Mouse (Mus musculus) hindbrain, postnatal 0 days (tissue): Measurements from ENCODE around the gene Pno1. TPM values are rescaled to one million over a fixed set of nuclear protein-coding genes. Genes with fewer than 3 reads are reported as not detected.

Source experiments
- ATAC-seq: fragments of 200-750 bp; cut with Nextera tagmentation; 2 replicates; pipeline ENCODE4 v1.8.0; 2017; ENCODE audit warnings: mild to moderate bottlenecking, moderate TSS enrichment, moderate library complexity
- DNase-seq: peaks from one replicate; pipeline ENCODE4 v3.0.0-alpha.2; 2015; ENCODE audit warnings: low spot score
- H3K27ac ChIP-seq: fragments of 300-500 bp; sonication (generic); 2 replicates; pipeline ENCODE4 v1.5.1; 2014; ENCODE audit warnings: mild to moderate bottlenecking
- H3K27me3 ChIP-seq: fragments of 300-500 bp; sonication (generic); 2 replicates; pipeline ENCODE4 v1.6.1; 2014; ENCODE audit warnings: low read length, mixed read lengths; ENCODE audit not compliant: insufficient read depth
- H3K36me3 ChIP-seq: fragments of 300-500 bp; sonication (generic); 2 replicates; pipeline ENCODE4 v1.6.1; 2014; ENCODE audit warnings: low read length, mixed read lengths; ENCODE audit not compliant: insufficient read depth
- H3K4me1 ChIP-seq: fragments of 300-500 bp; sonication (generic); 2 replicates; pipeline ENCODE4 v1.6.1; 2014; ENCODE audit warnings: antibody characterized with exemption, low read length, mixed read lengths; ENCODE audit not compliant: insufficient read depth
- H3K4me2 ChIP-seq: fragments of 300-500 bp; sonication (generic); 2 replicates; pipeline ENCODE4 v1.6.1; 2014; ENCODE audit warnings: low read depth, mild to moderate bottlenecking, low read length, moderate library complexity, mixed read lengths
- H3K4me3 ChIP-seq: fragments of 300-500 bp; sonication (generic); 2 replicates; pipeline ENCODE4 v1.5.1; 2014; ENCODE audit warnings: low read length
- H3K9ac ChIP-seq: fragments of 300-500 bp; sonication (generic); replicated peaks from 2 replicates; pipeline ENCODE4 v1.6.1; 2014; ENCODE audit warnings: mild to moderate bottlenecking, low read length, moderate library complexity, mixed read lengths
- H3K9me3 ChIP-seq: fragments of 300-500 bp; sonication (generic); 2 replicates; pipeline ENCODE4 v1.6.1; 2016; ENCODE audit warnings: low read length, mixed read lengths
- CTCF ChIP-seq: IDR thresholded peaks from 2 replicates; pipeline ENCODE4 v1.5.1; 2016; ENCODE audit warnings: antibody characterized with exemption, control low read depth, low read depth
- WGBS: fragments of 180-500 bp; shearing (Covaris S2); extraction: QIAGEN DNeasy Blood & Tissue Kit; methylation state at CpG from one replicate; pipeline ENCODE4 v1.1.7; 2014; 5-methylcytosine and 5-hydroxymethylcytosine counted together
- polyA plus RNA-seq: library from polyadenylated mRNA; unstranded; fragments of >200 nt; fragmentation: Nextera tagmentation; extraction: Ambion mirVana; gene quantifications from 2 replicates; pipeline ENCODE4 v1.2.1, GENCODE M21; 2015
- total RNA-seq: library from RNA; depleted of rRNA; stranded (reverse); fragments of >200 nt; gene quantifications from 2 replicates; pipeline ENCODE4 v1.2.3, GENCODE M21; 2014; rRNA removed

Pno1 gene
- total and polyA plus RNA-seq, 2 experiments from 2014 or later, result 25.0 to 56.4 TPM

DNA sequence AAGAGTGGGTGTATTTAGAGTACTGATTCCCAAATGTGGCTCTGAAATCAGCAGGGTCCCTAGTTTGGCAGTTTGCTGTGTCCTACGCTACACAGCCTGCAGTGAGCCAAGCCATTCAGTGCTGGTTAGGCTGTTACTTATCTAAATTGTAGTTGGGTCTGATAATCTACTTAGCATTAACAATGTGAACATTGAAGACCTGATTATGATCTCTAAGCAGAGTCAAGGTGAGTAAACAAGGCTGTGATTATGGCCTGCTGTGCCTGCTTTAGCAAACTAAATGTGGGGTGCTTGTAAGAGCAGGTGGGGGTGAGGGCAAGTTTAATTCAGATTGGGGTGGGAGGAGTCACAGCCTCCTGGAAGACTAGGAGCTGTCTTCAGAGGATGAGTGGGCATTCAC, 47.4 kb downstream of the Pno1 start:
- no peak for ATAC-seq
- H3K4me1 ChIP-seq, result peaks cover 19% of the 10 kb centered on the region
- 52% methylated on average over 1 of the region's 1 CpGs for WGBS

GRCm38 (mm10) chr11:17160242-17160641, 51.1 kb downstream of the Pno1 start:
- Histone ChIP-seq H3K9ac (peak overlapping the region; percentile 97), H3K4me2 (peak overlapping the region; percentile 68), H3K9me3 (no peaks in the 10 kb centered on the region), H3K27me3 (no peaks in the 10 kb centered on the region), H3K4me3 (peak overlapping the region; percentile 91), H3K36me3 (no peaks in the 10 kb centered on the region), H3K27ac (peak overlapping the region; percentile 96), H3K4me1 (peaks cover 14% of the 10 kb centered on the region)
- DNase-seq (peak; percentile 84), ATAC-seq (peak; percentile 35; the same call in 1 of the 2 replicates)
- 1% methylated on average over 12 of the region's 12 CpGs for WGBS
- TF ChIP-seq CTCF, result peak; percentile 83

More for the DNA sequence above, 47.4 kb downstream of the Pno1 start:
- Histone ChIP-seq H3K27ac (no peak overlapping the region), H3K4me3 (no peak overlapping the region), H3K36me3 (no peaks in the 10 kb centered on the region), H3K4me2 (no peak overlapping the region), H3K9me3 (no peaks in the 10 kb centered on the region), H3K9ac (no peak overlapping the region), H3K27me3 (no peaks in the 10 kb centered on the region)
- no peak for DNase-seq
- TF ChIP-seq CTCF, result no peak

DNA sequence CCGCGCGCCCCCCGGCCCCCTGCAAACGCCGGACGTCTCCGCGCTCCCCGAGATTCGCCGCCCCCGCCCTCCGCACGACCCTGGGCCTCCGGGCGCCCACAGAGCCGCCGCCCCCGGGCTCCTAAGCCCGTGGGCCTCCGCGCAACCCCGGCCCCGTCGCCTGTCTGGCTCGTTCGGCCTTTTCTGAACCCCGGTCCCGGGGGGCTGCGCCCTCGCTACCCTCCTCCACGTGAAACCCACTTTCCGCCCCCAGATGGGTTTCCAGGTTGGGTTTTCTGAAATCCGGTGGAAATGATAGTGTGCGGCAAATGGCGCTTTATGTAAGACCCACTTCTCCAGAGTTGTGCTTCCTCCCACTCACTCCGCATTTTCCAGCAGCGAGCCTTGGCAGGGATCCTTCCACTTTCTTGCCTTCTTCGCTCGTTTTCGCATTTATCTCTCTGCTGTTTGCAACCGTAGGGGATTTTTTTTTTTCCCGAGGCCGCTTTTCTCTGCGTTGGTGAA, 51.6 kb downstream of the Pno1 start:
- DNase-seq, result peak; percentile 50
- Histone ChIP-seq H3K4me2 (peak overlapping the region; percentile 68), H3K4me1 (peaks cover 14% of the 10 kb centered on the region), H3K36me3 (no peaks in the 10 kb centered on the region), H3K9me3 (no peaks in the 10 kb centered on the region), H3K27me3 (no peaks in the 10 kb centered on the region), H3K4me3 (peak overlapping the region; percentile 91), H3K27ac (peak overlapping the region; percentile 96), H3K9ac (peak overlapping the region; percentile 97)
- no peak for TF ChIP-seq CTCF
- under 1% methylated on average over 32 of the region's 46 CpGs for WGBS
- peak; percentile 24 for ATAC-seq

- peaks cover 14% of the 10 kb centered on the region for H3K4me1 ChIP-seq
- ATAC-seq (peak; percentile 98), DNase-seq (peak; percentile 99)
- H3K27me3 ChIP-seq, result no peaks in the 10 kb centered on the region
- peak within 1 kb of the TSS; percentile 97 for H3K9ac ChIP-seq
- H3K36me3 ChIP-seq, result no peaks in the 10 kb centered on the region
- no peaks in the 10 kb centered on the region for H3K9me3 ChIP-seq
- peak within 1 kb of the TSS; percentile 91 for H3K4me3 ChIP-seq
- peak within 1 kb of the TSS; percentile 68 for H3K4me2 ChIP-seq
- under 1% methylated on average over 82 of the region's 89 CpGs for WGBS
- peak within 1 kb of the TSS; percentile 96 for H3K27ac ChIP-seq
- TF ChIP-seq CTCF, result peak; percentile 22; the same call in 1 of the 2 replicates
These were observed 52.3 kb downstream of the Pno1 start, which contains the start of gene Ppp3r1 for GRCm38 (mm10) chr11:17158858-17159737. TSS of gene Ppp3r1 (plus strand) at chr11:17159263.

Other genes starting within 250 kb of the Pno1 start
- 97.9 and 116 TPM in 2 replicates for gene Cnrip1, start 160.0 kb downstream of the Pno1 start, total RNA-seq
- gene Cnrip1, start 160.0 kb downstream of the Pno1 start, polyA plus RNA-seq, result 195 and 197 TPM in 2 replicates
- 3.3 and 3.7 TPM in 2 replicates for gene Plek, start 159.2 kb downstream of the Pno1 start, total RNA-seq
- 4.0 and 4.1 TPM in 2 replicates for gene Plek, start 159.2 kb downstream of the Pno1 start, polyA plus RNA-seq
- 90.3 and 94.7 TPM in 2 replicates for gene Ppp3r1, start 52.3 kb downstream of the Pno1 start, total RNA-seq
- gene Ppp3r1, start 52.3 kb downstream of the Pno1 start, polyA plus RNA-seq, result 260 and 268 TPM in 2 replicates
- 10.7 and 11.6 TPM in 2 replicates for gene Wdr92, start 29.5 kb downstream of the Pno1 start, total RNA-seq
- gene Wdr92, start 29.5 kb downstream of the Pno1 start, polyA plus RNA-seq, result 11.4 and 13.1 TPM in 2 replicates
- 26.6 and 47.1 TPM in 2 replicates for gene C1d, start 46.0 kb upstream of the Pno1 start, total RNA-seq
- gene C1d, start 46.0 kb upstream of the Pno1 start, polyA plus RNA-seq, result 170 and 175 TPM in 2 replicates